20 mouse cellular contexts compared by ENCODE assay signal in genomic region chr4:143218858-143219257, GRCm38 (mm10). TPM values are rescaled to one million over a fixed set of nuclear protein-coding genes. Genes with fewer than 3 reads are reported as not detected.
DNase-seq lines count a peak whose midpoint lies in the region; ATAC-seq and TF ChIP-seq lines count a peak whose summit lies in the region.
"Had no signal": no experiment of that assay in that cellular context is flagged by ENCODE, and none has a peak within 500 bp of the region (broad histone marks: within the 10 kb centered on the region; RNA-seq: fewer than 3 reads in every experiment).

No protein-coding gene starts in this region.

- H3K9ac ChIP-seq in forebrain, embryonic 14.5 days (ENCODE audit: low read length) = 0 out of 2 replicates have a peak overlapping the region, but pooled peaks have one; percentile 48
- H3K9ac ChIP-seq in forebrain, embryonic 11.5 days (ENCODE audit: low read length) = no peak overlapping the region
- no peak overlapping the region for H3K9ac ChIP-seq in neural tube, embryonic 12.5 days
- H3K9ac ChIP-seq: embryonic facial prominence, embryonic 12.5 days; heart, embryonic 12.5 days; liver, embryonic 12.5 days; lung, embryonic 15.5 days had no signal

- ATAC-seq in forebrain, embryonic 14.5 days = no peak
- ATAC-seq in forebrain, embryonic 11.5 days (replicated peaks; ENCODE audit: low FRiP score) = no peak
- ATAC-seq in neural tube, embryonic 12.5 days (ENCODE audit: low FRiP score, low read depth) = no peak
- ATAC-seq: liver, embryonic 12.5 days had no signal

- no peaks in the 10 kb centered on the region for H3K4me1 ChIP-seq in forebrain, embryonic 14.5 days (ENCODE audit: control insufficient read depth, insufficient read depth, low read length)
- no peaks in the 10 kb centered on the region for H3K4me1 ChIP-seq in forebrain, embryonic 11.5 days (replicated peaks; ENCODE audit: control insufficient read depth, insufficient read depth, low read length)
- peaks cover 5% of the 10 kb centered on the region for H3K4me1 ChIP-seq in hindbrain, embryonic 10.5 days (replicated peaks)
- peaks cover 6% of the 10 kb centered on the region for H3K4me1 ChIP-seq in midbrain, embryonic 10.5 days
- H3K4me1 ChIP-seq in neural tube, embryonic 12.5 days = 0 out of 2 replicates have a peak, but pooled peaks cover 5% of the 10 kb centered on the region
- H3K4me1 ChIP-seq in cerebellum, adult 2 months (ENCODE audit: control insufficient read depth, insufficient read depth, low read length) = no peaks in the 10 kb centered on the region
- H3K4me1 ChIP-seq: embryonic facial prominence, embryonic 12.5 days; heart, embryonic 12.5 days; liver, embryonic 12.5 days; lung, embryonic 15.5 days had no signal

- WGBS in forebrain, embryonic 14.5 days = 85% methylated on average over 2 of the region's 2 CpGs
- WGBS in forebrain, embryonic 11.5 days = 90% methylated on average over 2 of the region's 2 CpGs
- WGBS in hindbrain, embryonic 10.5 days = 80% methylated on average over 2 of the region's 2 CpGs
- WGBS in midbrain, embryonic 10.5 days = 84% methylated on average over 2 of the region's 2 CpGs
- 68% methylated on average over 2 of the region's 2 CpGs for WGBS in neural tube, embryonic 12.5 days
- 84% methylated on average over 2 of the region's 2 CpGs for WGBS in cerebellum, adult 2 months

- no peaks in the 10 kb centered on the region for H3K9me3 ChIP-seq in forebrain, embryonic 14.5 days (replicated peaks; ENCODE audit: control insufficient read depth, low read length)
- H3K9me3 ChIP-seq in forebrain, embryonic 11.5 days (ENCODE audit: control insufficient read depth, low read length) = no peaks in the 10 kb centered on the region
- H3K9me3 ChIP-seq in hindbrain, embryonic 10.5 days = no peaks in the 10 kb centered on the region
- no peaks in the 10 kb centered on the region for H3K9me3 ChIP-seq in midbrain, embryonic 10.5 days (replicated peaks)
- H3K9me3 ChIP-seq in neural tube, embryonic 12.5 days = no peaks in the 10 kb centered on the region
- H3K9me3 ChIP-seq: embryonic facial prominence, embryonic 12.5 days; heart, embryonic 12.5 days; liver, embryonic 12.5 days; lung, embryonic 15.5 days had no signal

- peak overlapping the region; percentile 16 for H3K27ac ChIP-seq in forebrain, embryonic 14.5 days (ENCODE audit: low read depth, low read length)
- H3K27ac ChIP-seq in forebrain, embryonic 11.5 days (ENCODE audit: low read depth, low read length) = no peak overlapping the region
- peak overlapping the region; percentile 85 for H3K27ac ChIP-seq in hindbrain, embryonic 10.5 days
- peak overlapping the region; percentile 78 for H3K27ac ChIP-seq in midbrain, embryonic 10.5 days (replicated peaks)
- peak overlapping the region; percentile 50; the same call in 1 of the 2 replicates for H3K27ac ChIP-seq in neural tube, embryonic 12.5 days
- H3K27ac ChIP-seq in cerebellum, adult 2 months (ENCODE audit: insufficient read depth, low read length) = no peak overlapping the region
- H3K27ac ChIP-seq: embryonic facial prominence, embryonic 12.5 days; left cerebral cortex, adult 2 months; liver, embryonic 12.5 days; lung, embryonic 15.5 days; macrophage had no signal

- no peak for TF ChIP-seq CTCF in cerebellum, adult 2 months (IDR thresholded peaks at IDR 0.05; ENCODE audit: borderline replicate concordance, insufficient read depth, low read depth, low read length)

- H3K36me3 ChIP-seq in forebrain, embryonic 14.5 days (ENCODE audit: control insufficient read depth, insufficient read depth, low read length) = no peaks in the 10 kb centered on the region
- no peaks in the 10 kb centered on the region for H3K36me3 ChIP-seq in forebrain, embryonic 11.5 days (ENCODE audit: control insufficient read depth, insufficient read depth, low read length)
- no peaks in the 10 kb centered on the region for H3K36me3 ChIP-seq in hindbrain, embryonic 10.5 days
- no peaks in the 10 kb centered on the region for H3K36me3 ChIP-seq in midbrain, embryonic 10.5 days
- no peaks in the 10 kb centered on the region for H3K36me3 ChIP-seq in neural tube, embryonic 12.5 days
- H3K36me3 ChIP-seq: embryonic facial prominence, embryonic 12.5 days; heart, embryonic 12.5 days; liver, embryonic 12.5 days; lung, embryonic 15.5 days had no signal

- no peaks in the 10 kb centered on the region for H3K27me3 ChIP-seq in forebrain, embryonic 14.5 days (replicated peaks; ENCODE audit: control insufficient read depth, insufficient read depth, low read length)
- no peaks in the 10 kb centered on the region for H3K27me3 ChIP-seq in forebrain, embryonic 11.5 days (ENCODE audit: control insufficient read depth, insufficient read depth, low read length)
- 0 out of 2 replicates have a peak, but pooled peaks cover 6% of the 10 kb centered on the region for H3K27me3 ChIP-seq in hindbrain, embryonic 10.5 days (ENCODE audit: insufficient read depth, poor library complexity, severe bottlenecking)
- no peaks in the 10 kb centered on the region for H3K27me3 ChIP-seq in midbrain, embryonic 10.5 days (ENCODE audit: low read depth, poor library complexity, severe bottlenecking)
- H3K27me3 ChIP-seq in neural tube, embryonic 12.5 days (replicated peaks) = no peaks in the 10 kb centered on the region
- H3K27me3 ChIP-seq in cerebellum, adult 2 months (ENCODE audit: control insufficient read depth, insufficient read depth, low read length) = no peaks in the 10 kb centered on the region
- H3K27me3 ChIP-seq: CH12.LX; embryonic facial prominence, embryonic 12.5 days; lung, embryonic 15.5 days had no signal

- no peak overlapping the region for H3K4me2 ChIP-seq in forebrain, embryonic 14.5 days (ENCODE audit: low read length)
- H3K4me2 ChIP-seq in forebrain, embryonic 11.5 days (ENCODE audit: low read depth, low read length, severe bottlenecking) = no peak overlapping the region
- peak overlapping the region; percentile 42; the same call in 1 of the 2 replicates for H3K4me2 ChIP-seq in neural tube, embryonic 12.5 days (replicated peaks)
- H3K4me2 ChIP-seq: embryonic facial prominence, embryonic 12.5 days; heart, embryonic 12.5 days; liver, embryonic 12.5 days; lung, embryonic 15.5 days had no signal

- TF ChIP-seq POLR2A in cerebellum, adult 2 months (IDR thresholded peaks at IDR 0.05; ENCODE audit: borderline replicate concordance, insufficient read depth, low read length) = no peak

- H3K4me3 ChIP-seq in forebrain, embryonic 14.5 days (ENCODE audit: low read depth, low read length) = no peak overlapping the region
- H3K4me3 ChIP-seq in forebrain, embryonic 11.5 days (ENCODE audit: low read depth, low read length) = no peak overlapping the region
- H3K4me3 ChIP-seq in hindbrain, embryonic 10.5 days = no peak overlapping the region
- no peak overlapping the region for H3K4me3 ChIP-seq in midbrain, embryonic 10.5 days
- H3K4me3 ChIP-seq in neural tube, embryonic 12.5 days = no peak overlapping the region
- H3K4me3 ChIP-seq in cerebellum, adult 2 months (replicated peaks; ENCODE audit: insufficient read depth, low read depth, low read length) = no peak overlapping the region
- H3K4me3 ChIP-seq: embryonic facial prominence, embryonic 12.5 days; heart, embryonic 12.5 days; left cerebral cortex, adult 2 months; liver, embryonic 12.5 days; lung, embryonic 15.5 days had no signal

- DNase-seq in forebrain, embryonic 14.5 days (ENCODE audit: low spot score) = no peak
- no peak for DNase-seq in forebrain, embryonic 11.5 days (ENCODE audit: low spot score)
- DNase-seq in hindbrain, embryonic 10.5 days (ENCODE audit: low spot score) = no peak
- no peak for DNase-seq in midbrain, embryonic 10.5 days (ENCODE audit: low spot score)
- DNase-seq in ovary, postnatal 14 days (ENCODE audit: low spot score) = no peak
- no peak for DNase-seq in cerebellum, adult 2 months
- DNase-seq in adipocyte (ENCODE audit: low spot score) = no peak
- DNase-seq: adrenal gland, adult 8-10 months; cerebellum, adult 18-20 months; heart, postnatal 4 days; kidney, adult 11 months; kidney, postnatal 10 days had no signal

RNA-seq across cellular contexts. Expression of gene Prdm2, which starts 6.1 kb away (rescaled TPM):
- polyA plus RNA-seq in forebrain, embryonic 14.5 days (2014; fragmentation: Nextera tagmentation; extraction: Ambion mirVana) = 13.1 and 16.7 TPM in 2 replicates
- 15.5 and 17.8 TPM in 2 replicates for polyA plus RNA-seq in forebrain, embryonic 11.5 days (2014; fragmentation: Nextera tagmentation; extraction: Ambion mirVana)
- 14.4 and 15.9 TPM in 2 replicates for polyA plus RNA-seq in hindbrain, embryonic 10.5 days (2016; fragmentation: Nextera tagmentation; extraction: Ambion mirVana)
- 14.2 and 16.6 TPM in 2 replicates for polyA plus RNA-seq in midbrain, embryonic 10.5 days (2016; fragmentation: Nextera tagmentation; extraction: Ambion mirVana)
- 19.0 and 20.0 TPM in 2 replicates for polyA plus RNA-seq in neural tube, embryonic 12.5 days (2016; fragmentation: Nextera tagmentation; extraction: Ambion mirVana)
- polyA plus RNA-seq in cerebellum, adult 2 months (2012; rRNA removed) = 21.7 and 21.9 TPM in 2 replicates

Comparison
In these comparisons a context has a peak if more than half of its experiments do, and no peak if none do; other contexts are left out.
1. H3K27ac ChIP-seq: peak in forebrain, embryonic 14.5 days (single experiment), hindbrain, embryonic 10.5 days (single experiment), midbrain, embryonic 10.5 days (single experiment) and neural tube, embryonic 12.5 days (single experiment); none in forebrain, embryonic 11.5 days (single experiment) and cerebellum, adult 2 months (single experiment).